Mouse (Mus musculus) intestine, embryonic 16.5 days (tissue): ENCODE data around the gene Hist2h2ab. TPM values are rescaled to one million over a fixed set of nuclear protein-coding genes. Genes with fewer than 3 reads are reported as not detected.
"Not testable (repeated sequence)": the region's sequence is repeated elsewhere in the genome, so short reads cannot be mapped to it uniquely, and the experiment has no call there.

Source experiments
- ATAC-seq: fragments of 200-750 bp; cut with Nextera tagmentation; 2 replicates; pipeline ENCODE4 v1.8.0; 2017; ENCODE audit warnings: moderate TSS enrichment, moderate library complexity
- H3K27ac ChIP-seq: fragments of 300-500 bp; sonication (generic); 2 replicates; pipeline ENCODE4 v1.5.1; 2014; ENCODE audit warnings: mild to moderate bottlenecking, low read length
- H3K27me3 ChIP-seq: fragments of 300-500 bp; sonication (generic); replicated peaks from 2 replicates; pipeline ENCODE4 v1.6.1; 2014; ENCODE audit warnings: low read length, control low read depth, mixed read lengths; ENCODE audit not compliant: control insufficient read depth, insufficient read depth
- H3K36me3 ChIP-seq: fragments of 300-500 bp; sonication (generic); 2 replicates; pipeline ENCODE4 v1.6.1; 2014; ENCODE audit warnings: low read length, control low read depth; ENCODE audit not compliant: control insufficient read depth, insufficient read depth
- H3K4me1 ChIP-seq: fragments of 300-500 bp; sonication (generic); 2 replicates; pipeline ENCODE4 v1.6.1; 2014; ENCODE audit warnings: low read length, control low read depth, mixed read lengths; ENCODE audit not compliant: control insufficient read depth, insufficient read depth
- H3K4me2 ChIP-seq: fragments of 300-500 bp; sonication (generic); 2 replicates; pipeline ENCODE4 v1.6.1; 2014; ENCODE audit warnings: low read depth, low read length, control low read depth
- H3K4me3 ChIP-seq: fragments of 300-500 bp; sonication (generic); 2 replicates; pipeline ENCODE4 v1.5.1; 2014; ENCODE audit warnings: mild to moderate bottlenecking, low read length
- H3K9ac ChIP-seq: fragments of 300-500 bp; sonication (generic); 2 replicates; pipeline ENCODE4 v1.6.1; 2014; ENCODE audit warnings: low read depth, low read length
- H3K9me3 ChIP-seq: fragments of 300-500 bp; sonication (generic); 2 replicates; pipeline ENCODE4 v1.6.1; 2016; ENCODE audit warnings: low read length, control low read depth; ENCODE audit not compliant: control insufficient read depth
- WGBS: fragments of 180-500 bp; shearing (Covaris S2); extraction: QIAGEN DNeasy Blood & Tissue Kit; methylation state at CpG from one replicate; pipeline ENCODE4 v1.1.7; 2014; 5-methylcytosine and 5-hydroxymethylcytosine counted together
- polyA plus RNA-seq: library from polyadenylated mRNA; unstranded; fragments of >200 nt; fragmentation: Nextera tagmentation; extraction: Ambion mirVana; gene quantifications from 2 replicates; pipeline ENCODE4 v1.2.1, GENCODE M21; 2015

Gene Hist2h2ab
- polyA plus RNA-seq, 1 experiment from 2014 or later = 0.70 TPM

GRCm38 (mm10) chr3:96230910-96231757, 11.5 kb downstream of the Hist2h2ab start:
- no peak overlapping the region for H3K4me2 ChIP-seq
- no peak overlapping the region for H3K4me3 ChIP-seq
- H3K36me3 ChIP-seq = no peaks in the 10 kb centered on the region
- H3K9me3 ChIP-seq = no peaks in the 10 kb centered on the region
- H3K27ac ChIP-seq = no peak overlapping the region
- no peaks in the 10 kb centered on the region for H3K27me3 ChIP-seq
- 79% methylated on average over 4 of the region's 4 CpGs for WGBS
- H3K4me1 ChIP-seq = no peaks in the 10 kb centered on the region
- no peak overlapping the region for H3K9ac ChIP-seq
- ATAC-seq = no peak

GRCm38 (mm10) chr3:96231758-96232120, 12.1 kb downstream of the Hist2h2ab start:
- no peak for ATAC-seq
- no peak overlapping the region for H3K4me3 ChIP-seq
- H3K36me3 ChIP-seq = no peaks in the 10 kb centered on the region
- WGBS = 64% methylated on average over 2 of the region's 2 CpGs
- no peak overlapping the region for H3K27ac ChIP-seq
- H3K9ac ChIP-seq = no peak overlapping the region
- no peak overlapping the region for H3K4me2 ChIP-seq
- H3K9me3 ChIP-seq = no peaks in the 10 kb centered on the region
- H3K27me3 ChIP-seq = no peaks in the 10 kb centered on the region
- peaks cover under 1% of the 10 kb centered on the region; the same call in 1 of the 2 replicates for H3K4me1 ChIP-seq

- no peaks in the 10 kb centered on the region for H3K36me3 ChIP-seq
- 90% methylated on average over 2 of the region's 2 CpGs for WGBS
- no peaks in the 10 kb centered on the region for H3K9me3 ChIP-seq
- H3K4me3 ChIP-seq = no peak overlapping the region
- H3K4me2 ChIP-seq = no peak overlapping the region
- no peak overlapping the region for H3K9ac ChIP-seq
- no peak for ATAC-seq
- H3K27me3 ChIP-seq = no peaks in the 10 kb centered on the region
- H3K27ac ChIP-seq = no peak overlapping the region
- H3K4me1 ChIP-seq = peaks cover 10% of the 10 kb centered on the region
Observed at GRCm38 (mm10) chr3:96234914-96235313, 15.2 kb downstream of the Hist2h2ab start.

- H3K4me2 ChIP-seq = no peak overlapping the region
- no peaks in the 10 kb centered on the region for H3K27me3 ChIP-seq
- WGBS = 46% methylated on average over 3 of the region's 3 CpGs
- no peak for ATAC-seq
- no peak overlapping the region for H3K9ac ChIP-seq
- H3K27ac ChIP-seq = no peak overlapping the region
- H3K4me1 ChIP-seq = peaks cover 11% of the 10 kb centered on the region
- H3K4me3 ChIP-seq = no peak overlapping the region
- no peaks in the 10 kb centered on the region for H3K36me3 ChIP-seq
- no peaks in the 10 kb centered on the region for H3K9me3 ChIP-seq
Observed at GRCm38 (mm10) chr3:96235836-96236235, 16.2 kb downstream of the Hist2h2ab start.

GRCm38 (mm10) chr3:96236834-96237334, 17.2 kb downstream of the Hist2h2ab start:
- peak overlapping the region; percentile 55 for H3K4me3 ChIP-seq
- WGBS = 74% methylated on average over 4 of the region's 4 CpGs
- H3K9ac ChIP-seq = peak overlapping the region; percentile 65
- H3K4me1 ChIP-seq = peaks cover 12% of the 10 kb centered on the region
- no peak for ATAC-seq
- H3K27ac ChIP-seq = peak overlapping the region; percentile 72
- peak overlapping the region; percentile 71 for H3K4me2 ChIP-seq
- no peaks in the 10 kb centered on the region for H3K36me3 ChIP-seq
- no peaks in the 10 kb centered on the region for H3K27me3 ChIP-seq
- no peaks in the 10 kb centered on the region for H3K9me3 ChIP-seq

GRCm38 (mm10) chr3:96237335-96237903, 17.8 kb downstream of the Hist2h2ab start:
- no peak for ATAC-seq
- Histone ChIP-seq H3K9me3 (no peaks in the 10 kb centered on the region), H3K27me3 (no peaks in the 10 kb centered on the region), H3K4me1 (peaks cover 12% of the 10 kb centered on the region), H3K27ac (peak overlapping the region; percentile 72), H3K4me3 (peak overlapping the region; percentile 55), H3K4me2 (peak overlapping the region; percentile 71), H3K9ac (peak overlapping the region; percentile 65), H3K36me3 (no peaks in the 10 kb centered on the region)
- WGBS = 14% methylated on average over 7 of the region's 7 CpGs

- Histone ChIP-seq H3K27me3 (no peaks in the 10 kb centered on the region), H3K36me3 (no peaks in the 10 kb centered on the region), H3K9ac (peak overlapping the region; percentile 65), H3K9me3 (no peaks in the 10 kb centered on the region), H3K4me2 (peak overlapping the region; percentile 71), H3K4me3 (peak overlapping the region; percentile 55), H3K27ac (peak overlapping the region; percentile 72), H3K4me1 (peaks cover 12% of the 10 kb centered on the region)
- ATAC-seq = no peak
- WGBS = 0% methylated on average over 12 of the region's 12 CpGs
Observed at GRCm38 (mm10) chr3:96237904-96238511, 18.3 kb downstream of the Hist2h2ab start.

GRCm38 (mm10) chr3:96238954-96239793, 19.5 kb downstream of the Hist2h2ab start, which contains the start of gene Hist2h3c2:
TSS of gene Hist2h3c2 (minus strand) at chr3:96239127.
- Histone ChIP-seq H3K9ac (peak within 1 kb of the TSS; percentile 65), H3K4me1 (peaks cover 18% of the 10 kb centered on the region), H3K4me3 (peak within 1 kb of the TSS; percentile 55), H3K27ac (peak within 1 kb of the TSS; percentile 72), H3K4me2 (peak within 1 kb of the TSS; percentile 71)
- WGBS = 0% methylated on average over 18 of the region's 68 CpGs
- H3K27me3 ChIP-seq, H3K36me3 ChIP-seq, H3K9me3 ChIP-seq: not testable (repeated sequence)
- peak; percentile 92 for ATAC-seq
